Mouse (Mus musculus) gastrocnemius, adult 18-20 months (tissue): ENCODE measurements around the gene Gatc. TPM values are rescaled to one million over a fixed set of nuclear protein-coding genes. Genes with fewer than 3 reads are reported as not detected.

Experiments
- DNase-seq: peaks from one replicate; pipeline ENCODE4 v3.0.0; 2021; ENCODE audit warnings: low spot score
- total RNA-seq, 2 experiments: library from RNA; stranded (reverse); gene quantifications; 2 replicates each; pipeline ENCODE4 v1.2.3; 2021

Gatc gene
- total RNA-seq, 2 experiments from 2014 or later, result 23.6 to 24.7 TPM

GRCm38 (mm10) chr5:115284735-115285134, 56.2 kb downstream of the Gatc start:
- DNase-seq, result no peak

Other genes starting within 250 kb of the Gatc start
- gene Gm10401, start 242.9 kb downstream of the Gatc start, total RNA-seq, result not detected
- gene Acads, start 221.8 kb downstream of the Gatc start, total RNA-seq, result 10 to 100 TPM; 74.2 to 75.3 TPM
- gene Unc119b, start 206.2 kb downstream of the Gatc start, total RNA-seq, result 10 to 100 TPM; 11.1 to 12.4 TPM
- gene Mlec, start 183.0 kb downstream of the Gatc start, total RNA-seq, result 100 to 1,000 TPM; 149 to 158 TPM
- 1 to 10 TPM in 1 of 2 experiments, under 1 TPM in 1; 0.50 to 1.2 TPM for gene Cabp1, start 146.8 kb downstream of the Gatc start, total RNA-seq
- 10 to 100 TPM; 34.9 to 39.3 TPM for gene Pop5, start 105.3 kb downstream of the Gatc start, total RNA-seq
- 100 to 1,000 TPM; 275 to 312 TPM for gene Rnf10, start 68.3 kb downstream of the Gatc start, total RNA-seq
- gene Coq5, start 61.5 kb downstream of the Gatc start, total RNA-seq, result 10 to 100 TPM; 81.3 to 91.7 TPM
- 10 to 100 TPM; 44.1 to 75.5 TPM for gene Dynll1, start 40.2 kb downstream of the Gatc start, total RNA-seq
- 10 to 100 TPM in 1 of 2 experiments, 1 to 10 TPM in 1; 9.6 to 13.2 TPM for gene Srsf9, start 14.0 kb downstream of the Gatc start, total RNA-seq
- gene Triap1, start within 50 bp of the Gatc start, total RNA-seq, result 10 to 100 TPM; 18.2 to 18.3 TPM
- 10 to 100 TPM; 42.5 to 67.7 TPM for gene Cox6a1, start 7.8 kb upstream of the Gatc start, total RNA-seq
- under 1 TPM in 1 of 2 experiments, not detected in 1; 0.57 TPM for gene Msi1, start 88.4 kb upstream of the Gatc start, total RNA-seq
- gene Pla2g1b, start 125.1 kb upstream of the Gatc start, total RNA-seq, result not detected
- 10 to 100 TPM; 14.8 to 16.5 TPM for gene Sirt4, start 143.5 kb upstream of the Gatc start, total RNA-seq
- gene Pxn, start 165.5 kb upstream of the Gatc start, total RNA-seq, result 10 to 100 TPM; 87.2 to 94.2 TPM
- gene Rplp0, start 218.3 kb upstream of the Gatc start, total RNA-seq, result 100 to 1,000 TPM; 617 to 621 TPM
- 10 to 100 TPM; 27.9 to 31.1 TPM for gene Gcn1l1, start 224.1 kb upstream of the Gatc start, total RNA-seq